Mouse (Mus musculus): ENCODE data around the gene Nsmce4a. TPM values are rescaled to one million over a fixed set of nuclear protein-coding genes. Genes with fewer than 3 reads are reported as not detected.

Nsmce4a gene
- total and polyA plus RNA-seq, 3 experiments: 67.6 to 208 (median 97.9) TPM

- Histone ChIP-seq H3K27ac (ENCODE audit: insufficient read depth, low read depth) (no peak overlapping the region), H3K4me2 (ENCODE audit: insufficient read depth, low read depth, poor library complexity, severe bottlenecking) (no peak overlapping the region), H3K79me2 (replicated peaks; ENCODE audit: control insufficient read depth, extremely low read depth, insufficient read depth, poor library complexity, severe bottlenecking) (0 out of 2 replicates have a peak, but pooled peaks cover 2% of the 10 kb centered on the region), H3K4me1 (ENCODE audit: control insufficient read depth in 1 of 2, insufficient read depth in 2 of 2) (peaks cover 0 to 6% of the 10 kb centered on the region in 2 experiments; a peak in 1 of 4 replicates), H3K9me3 (replicated peaks; ENCODE audit: low read length) (no peaks in the 10 kb centered on the region), H3K36me3 (replicated peaks in 1 of 2; ENCODE audit: control insufficient read depth in 1 of 2, insufficient read depth in 1 of 2, low read length in 1 of 2) (peaks cover 15 to 52% of the 10 kb centered on the region in 2 experiments), H3K9ac (ENCODE audit: insufficient read depth, low read depth) (peak overlapping the region; percentile 26; the same call in 1 of the 2 replicates), H3K27me3 (replicated peaks) (no peaks in the 10 kb centered on the region), H3K4me3 (replicated peaks in 1 of 3; ENCODE audit: low read depth in 2 of 3, low read length in 2 of 3, poor library complexity in 1 of 3) (no peak overlapping the region)
- dilution Hi-C loops (cut with MboI; ENCODE audit: extremely low pct_ligation_motif_present, extremely low pct_unique_long_range_greater_than_20kb, low sequenced_read_pairs): no loop called here
- in situ Hi-C loops (cut with MboI; ENCODE audit: low pct_ligation_motif_present, low pct_unique_long_range_greater_than_20kb, low sequenced_read_pairs): loop anchor here (25.0 kb wide), 1 partner anchor 1748 kb away; no protein-coding TSS in a partner anchor
- TF ChIP-seq TBP (conservative IDR thresholded peaks at IDR 0.05; ENCODE audit: low read depth, low read length) (no peak), ETS1 (conservative IDR thresholded peaks at IDR 0.05; ENCODE audit: low read depth, low read length) (no peak), GABPA (IDR thresholded peaks at IDR 0.05; ENCODE audit: insufficient replicate concordance, low read depth, low read length) (no peak), ZMIZ1 (IDR thresholded peaks at IDR 0.05; ENCODE audit: low read depth, low read length) (no peak), NRF1 (IDR thresholded peaks at IDR 0.05; ENCODE audit: low read depth, low read length) (no peak), MAFK (IDR thresholded peaks at IDR 0.05; ENCODE audit: insufficient replicate concordance, low read length) (no peak), MAZ (IDR thresholded peaks at IDR 0.05; ENCODE audit: low read depth, low read length) (no peak)
- no peak for DNase-seq (ENCODE audit: extremely low read depth)
Observed at GRCm38 (mm10) chr7:130510243-130510642, 62.7 kb downstream of the Nsmce4a start.

- H3K4me3 ChIP-seq (replicated peaks in 1 of 3; ENCODE audit: low read depth in 2 of 3, low read length in 2 of 3, poor library complexity in 1 of 3): no peak overlapping the region
- no peak for TF ChIP-seq KAT2A (IDR thresholded peaks at IDR 0.05; ENCODE audit: insufficient replicate concordance, low read length)
- no peak for TF ChIP-seq NRF1 (IDR thresholded peaks at IDR 0.05; ENCODE audit: low read depth, low read length)
- no peak for TF ChIP-seq CHD2 (IDR thresholded peaks at IDR 0.05; ENCODE audit: low read length)
- TF ChIP-seq MAX (IDR thresholded peaks at IDR 0.05; ENCODE audit: low read length): no peak
- TF ChIP-seq MYC (IDR thresholded peaks at IDR 0.05; ENCODE audit: low read depth, low read length): no peak
- TF ChIP-seq IRF4 (IDR thresholded peaks at IDR 0.05; ENCODE audit: low read depth, low read length): no peak
- no peak for TF ChIP-seq ZNF384 (IDR thresholded peaks at IDR 0.05; ENCODE audit: low read depth, low read length)
- H3K79me2 ChIP-seq (replicated peaks; ENCODE audit: control insufficient read depth, extremely low read depth, insufficient read depth, poor library complexity, severe bottlenecking): no peaks in the 10 kb centered on the region
- no peak for DNase-seq (ENCODE audit: extremely low read depth)
- H3K36me3 ChIP-seq (replicated peaks in 1 of 2; ENCODE audit: control insufficient read depth in 1 of 2, insufficient read depth in 1 of 2, low read length in 1 of 2): peaks cover 19 to 58% of the 10 kb centered on the region in 2 experiments
- dilution Hi-C loops (cut with MboI; ENCODE audit: extremely low pct_ligation_motif_present, extremely low pct_unique_long_range_greater_than_20kb, low sequenced_read_pairs) (no loop called here), in situ Hi-C loops (cut with MboI; ENCODE audit: low pct_ligation_motif_present, low pct_unique_long_range_greater_than_20kb, low sequenced_read_pairs) (loop anchor here (25.0 kb wide), 1 partner anchor 1741 kb away; no protein-coding TSS in a partner anchor)
- H3K4me2 ChIP-seq (ENCODE audit: insufficient read depth, low read depth, poor library complexity, severe bottlenecking): no peak overlapping the region
- no peak overlapping the region for H3K9ac ChIP-seq (ENCODE audit: insufficient read depth, low read depth)
- H3K9me3 ChIP-seq (replicated peaks; ENCODE audit: low read length): no peaks in the 10 kb centered on the region
- no peak overlapping the region for H3K27ac ChIP-seq (ENCODE audit: insufficient read depth, low read depth)
- H3K4me1 ChIP-seq (ENCODE audit: control insufficient read depth in 1 of 2, insufficient read depth in 2 of 2): peaks cover 0 to 10% of the 10 kb centered on the region in 2 experiments; a peak in 1 of 4 replicates
- no peaks in the 10 kb centered on the region for H3K27me3 ChIP-seq (replicated peaks)
Observed at GRCm38 (mm10) chr7:130503006-130503405, 69.9 kb downstream of the Nsmce4a start.
